Mouse (Mus musculus) lung, adult 2 months (tissue): Measurements from ENCODE around the gene Fam24a. TPM values are rescaled to one million over a fixed set of nuclear protein-coding genes. Genes with fewer than 3 reads are reported as not detected.

Experiments used
- DNase-seq: peaks from one replicate; pipeline ENCODE4 v3.0.0; 2022
- H3K4me1 ChIP-seq: fragments of 200-500 bp; 2 replicates; pipeline ENCODE4 v1.6.1; 2011; ENCODE audit warnings: low read length; ENCODE audit not compliant: control insufficient read depth, insufficient read depth
- H3K4me3 ChIP-seq: fragments of 200-500 bp; replicated peaks from 2 replicates; pipeline ENCODE3; 2011; ENCODE audit warnings: low read depth, mild to moderate bottlenecking, control low read depth, low read length; ENCODE audit errors: extremely low read depth
- CTCF ChIP-seq: fragments of 200-500 bp; IDR thresholded peaks from 2 replicates; pipeline ENCODE4 v1.5.1; 2011; ENCODE audit warnings: mild to moderate bottlenecking, low read length, control low read depth; ENCODE audit not compliant: insufficient read depth
- POLR2A ChIP-seq: fragments of 200-500 bp; IDR thresholded peaks from 2 replicates; pipeline ENCODE4 v1.6.1; 2011; ENCODE audit warnings: low read depth, mild to moderate bottlenecking, control low read depth, low read length, borderline replicate concordance; ENCODE audit errors: extremely low read depth
- WGBS: fragments of 180-500 bp; shearing (Covaris S2); methylation state at CpG from one replicate; pipeline ENCODE4 v1.1.7; 2018; 5-methylcytosine and 5-hydroxymethylcytosine counted together
- polyA plus RNA-seq: library from polyadenylated mRNA; depleted of rRNA; stranded (reverse); fragments of >200 nt; gene quantifications from 2 replicates; pipeline ENCODE4 v1.2.3, GENCODE M21; 2012

The Fam24a gene
- polyA plus RNA-seq, 1 experiment, result not detected

DNA sequence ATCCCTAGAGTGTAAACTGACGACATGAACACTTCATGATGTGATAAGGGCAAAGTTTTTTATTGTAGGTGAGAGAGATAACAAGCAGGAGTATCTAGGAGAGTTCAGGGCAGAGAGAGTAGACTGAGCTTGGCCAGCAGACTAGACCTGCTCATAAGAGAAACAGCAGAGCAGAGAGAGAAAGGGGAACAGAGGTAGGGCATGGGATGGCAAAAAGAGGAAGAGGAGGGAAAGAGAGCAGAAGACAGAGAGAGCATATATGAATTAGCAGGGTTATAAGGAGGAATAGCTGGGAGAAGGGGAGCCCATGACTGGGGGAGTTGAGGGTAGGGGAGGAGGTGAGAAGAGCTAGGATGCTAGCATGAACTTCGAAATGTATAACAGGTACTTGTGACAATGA is 2.0 kb upstream of the Fam24a start:
- no peak for DNase-seq
- H3K4me1 ChIP-seq, result no peaks in the 10 kb centered on the region
- TF ChIP-seq CTCF (no peak), POLR2A (no peak)
- no peak overlapping the region for H3K4me3 ChIP-seq
- 60% methylated on average over 2 of the region's 2 CpGs for WGBS

DNA sequence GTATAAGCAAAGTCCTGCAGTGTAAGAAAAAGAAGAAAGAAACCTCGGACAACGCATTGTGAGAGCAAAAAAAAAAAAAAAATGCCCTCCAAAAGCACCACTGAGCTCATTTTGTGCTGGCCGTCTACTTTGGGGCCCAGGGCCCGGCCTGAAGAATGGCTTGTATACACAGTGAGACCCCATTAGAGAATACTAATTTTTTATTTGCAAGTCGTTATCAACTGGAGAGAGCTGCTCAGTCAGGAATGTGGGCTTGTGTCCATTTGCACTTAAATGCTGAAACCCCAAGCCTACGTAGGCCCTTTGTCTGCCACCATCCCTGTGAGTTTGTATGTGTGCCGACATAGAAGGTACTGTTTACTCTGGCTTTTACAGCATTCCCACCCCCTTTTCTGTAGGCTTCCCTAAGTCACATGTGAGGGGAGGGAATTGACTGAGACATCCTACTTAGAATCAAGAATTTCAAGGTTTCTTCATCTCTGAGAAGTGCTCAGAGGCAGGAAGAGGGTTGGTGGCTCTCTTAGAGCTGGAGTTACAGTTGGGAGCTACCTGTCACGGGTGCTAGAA is 3.9 kb downstream of the Fam24a start:
- DNase-seq, result no peak
- Histone ChIP-seq H3K4me3 (no peak overlapping the region), H3K4me1 (no peaks in the 10 kb centered on the region)
- 33% methylated on average over 8 of the region's 8 CpGs for WGBS
- TF ChIP-seq POLR2A, result no peak
- no peak for TF ChIP-seq CTCF

- TF ChIP-seq CTCF (no peak), POLR2A (no peak)
- Histone ChIP-seq H3K4me1 (no peaks in the 10 kb centered on the region), H3K4me3 (no peak overlapping the region)
- no peak for DNase-seq
- WGBS, result 74% methylated on average over 7 of the region's 7 CpGs
Observed at GRCm38 (mm10) chr7:131345856-131346541, 12.3 kb downstream of the Fam24a start.

- no peak for TF ChIP-seq CTCF
- TF ChIP-seq POLR2A, result no peak
- H3K4me3 ChIP-seq, result no peak overlapping the region
- WGBS, result 93% methylated on average over 13 of the region's 13 CpGs
Observed at GRCm38 (mm10) chr7:131356105-131356504, 22.4 kb downstream of the Fam24a start.

GRCm38 (mm10) chr7:131362269-131362614 is 28.6 kb downstream of the Fam24a start:
- peak overlapping the region; percentile 91 for H3K4me3 ChIP-seq
- WGBS, result under 1% methylated on average over 35 of the region's 35 CpGs
- DNase-seq, result no peak
- no peak for TF ChIP-seq POLR2A
- no peak for TF ChIP-seq CTCF
- no peaks in the 10 kb centered on the region; the same call in 1 of the 2 replicates for H3K4me1 ChIP-seq

More at GRCm38 (mm10) chr7:131356105-131356504, 22.4 kb downstream of the Fam24a start:
- H3K4me1 ChIP-seq, result no peaks in the 10 kb centered on the region
- DNase-seq, result no peak

GRCm38 (mm10) chr7:131362615-131363300 is 29.1 kb downstream of the Fam24a start, which contains the start of gene 2310057M21Rik:
Gene 2310057M21Rik (minus strand): TSS chr7:131362759.
- no peaks in the 10 kb centered on the region; the same call in 1 of the 2 replicates for H3K4me1 ChIP-seq
- H3K4me3 ChIP-seq, result peak within 1 kb of the TSS; percentile 91
- WGBS, result under 1% methylated on average over 55 of the region's 55 CpGs
- TF ChIP-seq POLR2A, result peak; percentile 51; the same call in 1 of the 2 replicates
- TF ChIP-seq CTCF, result no peak
- peak; percentile 88 for DNase-seq

- no peak overlapping the region for H3K4me3 ChIP-seq
- 84% methylated on average over 8 of the region's 8 CpGs for WGBS
- no peak for DNase-seq
- no peaks in the 10 kb centered on the region; the same call in 1 of the 2 replicates for H3K4me1 ChIP-seq
- no peak for TF ChIP-seq CTCF
- no peak for TF ChIP-seq POLR2A
Observed at GRCm38 (mm10) chr7:131364131-131364530, 30.5 kb downstream of the Fam24a start.

GRCm38 (mm10) chr7:131370648-131371469 is 37.2 kb downstream of the Fam24a start, which contains the start of gene Pstk:
Gene Pstk (plus strand): TSS chr7:131371141.
- H3K4me1 ChIP-seq, result peaks cover 6% of the 10 kb centered on the region
- peak; percentile 89 for DNase-seq
- peak within 1 kb of the TSS; percentile 82 for H3K4me3 ChIP-seq
- TF ChIP-seq POLR2A (peak; percentile 80), CTCF (peak; percentile 76)
- WGBS, result 4% methylated on average over 47 of the region's 47 CpGs

GRCm38 (mm10) chr7:131371470-131371860 is 37.8 kb downstream of the Fam24a start:
- Histone ChIP-seq H3K4me3 (peak overlapping the region; percentile 82), H3K4me1 (peaks cover 6% of the 10 kb centered on the region)
- TF ChIP-seq CTCF (no peak), POLR2A (no peak)
- DNase-seq, result no peak
- 4% methylated on average over 9 of the region's 9 CpGs for WGBS
